Mouse (Mus musculus): Measurements from ENCODE around the gene Lamtor1.
"Not testable (repeated sequence)": the region's sequence is repeated elsewhere in the genome, so short reads cannot be mapped to it uniquely, and the experiment has no call there.

GRCm38 (mm10) chr7:101949008-101949407 lies 43.3 kb downstream of the Lamtor1 start:
- TF ChIP-seq CTCF (IDR thresholded peaks at IDR 0.05; ENCODE audit: control insufficient read depth, insufficient read depth, low read length); POLR2A (IDR thresholded peaks at IDR 0.05; ENCODE audit: borderline replicate concordance, control insufficient read depth, low read depth, low read length): not testable (repeated sequence)
